Mouse (Mus musculus): Measurements from ENCODE around the gene Zdhhc6.

GRCm38 (mm10) chr19:55315452-55316108, at the start of gene Zdhhc6:
- peak; percentile 79; the same call in 1 of the 2 replicates for TF ChIP-seq POLR2A (IDR thresholded peaks at IDR 0.05; ENCODE audit: borderline replicate concordance, extremely low read depth, low read depth, low read length)
- no peak for TF ChIP-seq CTCF (IDR thresholded peaks at IDR 0.05; ENCODE audit: insufficient read depth, low read length)

Measured in lung, adult 2 months (tissue).